Mouse (Mus musculus) cerebellum, adult 18-20 months (tissue): Measurements from ENCODE around the gene Sost.
A peak's percentile ranks its signal among the peaks of the same experiment; 100 is the strongest.

Experiments used
- DNase-seq, 2 experiments: peaks; one replicate each; pipeline ENCODE4 v3.0.0; 2021

The Sost gene

GRCm38 (mm10) chr11:101982981-101983411, 16.2 kb upstream of the Sost start:
- peak in 1 of 2 experiments; percentile 26 for DNase-seq

GRCm38 (mm10) chr11:101981850-101982249, 15.0 kb upstream of the Sost start:
- DNase-seq: no peak

- DNase-seq: no peak
Measured at GRCm38 (mm10) chr11:101980603-101981157, 13.9 kb upstream of the Sost start.

- peak; percentile 45 to 58 for DNase-seq
Measured at GRCm38 (mm10) chr11:101979140-101979539, 12.3 kb upstream of the Sost start.

GRCm38 (mm10) chr11:101976949-101977348, 10.1 kb upstream of the Sost start:
- DNase-seq: no peak

GRCm38 (mm10) chr11:101974923-101975322, 8.1 kb upstream of the Sost start:
- peak; percentile 38 to 59 for DNase-seq

GRCm38 (mm10) chr11:101974181-101974580, 7.4 kb upstream of the Sost start:
- no peak for DNase-seq

- no peak for DNase-seq
Measured at GRCm38 (mm10) chr11:101973496-101973895, 6.7 kb upstream of the Sost start.

GRCm38 (mm10) chr11:101972651-101973050, 5.8 kb upstream of the Sost start:
- DNase-seq: no peak

GRCm38 (mm10) chr11:101972097-101972496, 5.3 kb upstream of the Sost start:
- no peak for DNase-seq

GRCm38 (mm10) chr11:101971410-101971809, 4.6 kb upstream of the Sost start:
- no peak for DNase-seq

GRCm38 (mm10) chr11:101969835-101970234, 3.0 kb upstream of the Sost start:
- no peak for DNase-seq

- DNase-seq: peak; percentile 85 to 89
Measured at GRCm38 (mm10) chr11:101968791-101969190, 2.0 kb upstream of the Sost start.

- no peak for DNase-seq
Measured at GRCm38 (mm10) chr11:101968311-101968710, 1.5 kb upstream of the Sost start.

- no peak for DNase-seq
Measured at GRCm38 (mm10) chr11:101965553-101965952, 1.3 kb downstream of the Sost start.

- DNase-seq: no peak
Measured at GRCm38 (mm10) chr11:101964647-101965046, 2.2 kb downstream of the Sost start.

GRCm38 (mm10) chr11:101963473-101964291, 3.1 kb downstream of the Sost start:
- DNase-seq: peak in 1 of 2 experiments; percentile 52

- DNase-seq: no peak
Measured at GRCm38 (mm10) chr11:101963043-101963442, 3.8 kb downstream of the Sost start.

GRCm38 (mm10) chr11:101957476-101957875, 9.3 kb downstream of the Sost start:
- DNase-seq: no peak

- DNase-seq: no peak
Measured at GRCm38 (mm10) chr11:101953441-101953840, 13.4 kb downstream of the Sost start.

- no peak for DNase-seq
Measured at GRCm38 (mm10) chr11:101952541-101953341, 14.1 kb downstream of the Sost start.

- DNase-seq: no peak
Measured at GRCm38 (mm10) chr11:101950021-101950420, 16.8 kb downstream of the Sost start.

GRCm38 (mm10) chr11:101946525-101946924, 20.3 kb downstream of the Sost start:
- no peak for DNase-seq

GRCm38 (mm10) chr11:101943055-101943454, 23.8 kb downstream of the Sost start:
- DNase-seq: peak; percentile 90
